ENCODE assay signal across 10 mouse cellular contexts in the genomic region with DNA sequence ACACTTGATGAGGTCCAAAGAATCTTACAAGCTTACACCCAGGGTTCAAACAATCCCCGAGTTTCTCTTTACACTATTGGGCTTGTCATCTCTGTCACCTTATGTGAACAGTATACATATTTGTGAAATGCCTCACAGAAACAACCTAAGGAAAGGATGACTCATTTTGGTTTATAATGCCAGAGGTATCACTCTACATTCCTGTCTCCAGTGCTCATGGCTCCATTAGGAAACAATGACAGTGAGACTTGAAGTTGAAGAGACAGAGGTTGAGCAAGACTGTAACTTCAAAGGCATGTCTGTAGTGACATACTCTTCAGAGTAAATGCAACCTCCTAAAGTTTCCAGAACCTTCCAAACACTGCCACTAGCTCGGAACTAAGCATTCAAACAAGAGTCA.
"Had no signal": no experiment of that assay in that cellular context is flagged by ENCODE, and none has a peak within 500 bp of the region (broad histone marks: within the 10 kb centered on the region; RNA-seq: fewer than 3 reads in every experiment).

No protein-coding gene starts in this region.

- DNase-seq: lung, adult 2 months; lung, postnatal 14 days; lung, postnatal 36 days; right cerebral cortex, postnatal 14 days; thymus, adult 2 months; thymus, postnatal 25 days; thymus, postnatal 4 days had no signal

- ATAC-seq: lung, postnatal 0 days; midbrain, embryonic 13.5 days; midbrain, embryonic 15.5 days had no signal
